Mouse (Mus musculus) left cerebral cortex, postnatal 14 days (tissue): Measurements from ENCODE around the gene Tktl2. TPM values are rescaled to one million over a fixed set of nuclear protein-coding genes. Genes with fewer than 3 reads are reported as not detected.

Experiments used
- DNase-seq, 2 experiments: peaks; one replicate each; pipeline ENCODE4 v3.0.0; 2021 to 2022; ENCODE audit warnings: low spot score in 2 of 2, mixed read lengths in 1 of 2
- intact Hi-C: fragments of 180-260 bp; cut with DNase I; formaldehyde crosslinking; loops from one replicate; pipeline ENCODE4 v1.15.1; 2025
- long read RNA-seq, 2 experiments: library from polyadenylated mRNA; stranded (forward); transcript quantifications; one replicate each; pipeline ENCODE4 v2.0.0; 2021
- total RNA-seq, 2 experiments: library from RNA; stranded (reverse); gene quantifications; 2 replicates each; pipeline ENCODE4 v1.2.3; 2021

Gene Tktl2
- under 1 TPM; 0.22 to 0.42 TPM for total RNA-seq
- long read RNA-seq, experiment 1, result 0 reads
- long read RNA-seq, experiment 2, result 0 reads

GRCm38 (mm10) chr8:66511537-66511936 lies at the start of gene Tktl2:
TSS of gene Tktl2 (plus strand) at chr8:66511756.
- DNase-seq, result no peak
- intact Hi-C loops, result no loop called here

- intact Hi-C loops, result no loop called here
- no peak for DNase-seq
Measured at GRCm38 (mm10) chr8:66469821-66470220, 41.7 kb upstream of the Tktl2 start.

- no peak for DNase-seq
- intact Hi-C loops, result no loop called here
Measured at GRCm38 (mm10) chr8:66476880-66477279, 34.7 kb upstream of the Tktl2 start.

GRCm38 (mm10) chr8:66486084-66486763 lies 25.3 kb upstream of the Tktl2 start, which contains the start of gene Tma16:
TSS of gene Tma16 (minus strand) at chr8:66486530.
- intact Hi-C loops, result loop anchor here (5.0 kb wide), 1 partner anchor 34 kb away; no protein-coding TSS in a partner anchor
- peak; percentile 85 for DNase-seq

- no peak for DNase-seq
- intact Hi-C loops, result loop anchor here (5.0 kb wide), 1 partner anchor 36 kb away; no protein-coding TSS in a partner anchor
Measured at GRCm38 (mm10) chr8:66488556-66488955, 23.0 kb upstream of the Tktl2 start.

GRCm38 (mm10) chr8:66490624-66491023 lies 20.9 kb upstream of the Tktl2 start:
- intact Hi-C loops, result loop anchor here (10.0 kb wide), 1 partner anchor 914 kb away; no protein-coding TSS in a partner anchor
- DNase-seq, result no peak

- intact Hi-C loops, result loop anchor here (10.0 kb wide), 1 partner anchor 910 kb away; no protein-coding TSS in a partner anchor
- DNase-seq, result no peak
Measured at GRCm38 (mm10) chr8:66494496-66494895, 17.1 kb upstream of the Tktl2 start.

GRCm38 (mm10) chr8:66495726-66496125 lies 15.8 kb upstream of the Tktl2 start:
- peak; percentile 80 to 89 for DNase-seq
- intact Hi-C loops, result loop anchor here (2.0 to 10.0 kb wide), 2 partner anchors 909 to 1357 kb away; no protein-coding TSS in a partner anchor

GRCm38 (mm10) chr8:66496998-66497577 lies 14.5 kb upstream of the Tktl2 start:
- intact Hi-C loops, result loop anchor here (2.0 to 10.0 kb wide), 2 partner anchors 908 to 1358 kb away; no protein-coding TSS in a partner anchor
- peak; percentile 67 to 71 for DNase-seq

- intact Hi-C loops, result no loop called here
Measured at GRCm38 (mm10) chr8:66503381-66503780, 8.2 kb upstream of the Tktl2 start.

GRCm38 (mm10) chr8:66519149-66519548 lies 7.6 kb downstream of the Tktl2 start:
- no peak for DNase-seq
- intact Hi-C loops, result no loop called here

More at GRCm38 (mm10) chr8:66503381-66503780, 8.2 kb upstream of the Tktl2 start:
- no peak for DNase-seq

GRCm38 (mm10) chr8:66520576-66520975 lies 9.0 kb downstream of the Tktl2 start:
- DNase-seq, result no peak
- intact Hi-C loops, result no loop called here

GRCm38 (mm10) chr8:66550092-66550491 lies 38.5 kb downstream of the Tktl2 start:
- intact Hi-C loops, result no loop called here
- DNase-seq, result no peak

Other genes with a start within 250 kb of the Tktl2 start
- 1 to 10 TPM; 7.7 to 8.0 TPM for gene Tma16, start 25.2 kb upstream of the Tktl2 start, total RNA-seq
- 1 to 10 TPM; 3.8 to 5.1 TPM for gene Npy5r, start 176.4 kb downstream of the Tktl2 start, total RNA-seq
- 10 to 100 TPM; 23.0 to 27.3 TPM for gene Npy1r, start 185.4 kb downstream of the Tktl2 start, total RNA-seq